Mouse (Mus musculus) forebrain, embryonic 16.5 days (tissue): ENCODE data around the gene Hacd2. TPM values are rescaled to one million over a fixed set of nuclear protein-coding genes. Genes with fewer than 3 reads are reported as not detected.

Experiments used
- ATAC-seq: fragments of 200-750 bp; cut with Nextera tagmentation; 2 replicates; pipeline ENCODE4 v1.8.0; 2017; ENCODE audit warnings: mild to moderate bottlenecking, moderate library complexity
- H3K27ac ChIP-seq: fragments of 300-500 bp; sonication (generic); 2 replicates; pipeline ENCODE4 v1.5.1; 2014; ENCODE audit warnings: low read length, control low read depth
- H3K27me3 ChIP-seq: fragments of 300-500 bp; sonication (generic); replicated peaks from 2 replicates; pipeline ENCODE4 v1.6.1; 2014; ENCODE audit warnings: low read length; ENCODE audit not compliant: control insufficient read depth, insufficient read depth
- H3K36me3 ChIP-seq: fragments of 300-500 bp; sonication (generic); 2 replicates; pipeline ENCODE4 v1.6.1; 2014; ENCODE audit not compliant: control insufficient read depth, insufficient read depth
- H3K4me1 ChIP-seq: fragments of 300-500 bp; sonication (generic); replicated peaks from 2 replicates; pipeline ENCODE4 v1.6.1; 2014; ENCODE audit warnings: low read length; ENCODE audit not compliant: control insufficient read depth, insufficient read depth
- H3K4me2 ChIP-seq: fragments of 300-500 bp; sonication (generic); 2 replicates; pipeline ENCODE4 v1.6.1; 2014; ENCODE audit warnings: mild to moderate bottlenecking, low read length, control low read depth
- H3K4me3 ChIP-seq: fragments of 300-500 bp; sonication (generic); replicated peaks from 2 replicates; pipeline ENCODE4 v1.5.1; 2014; ENCODE audit warnings: mild to moderate bottlenecking, low read length, control low read depth
- H3K9ac ChIP-seq: fragments of 300-500 bp; sonication (generic); replicated peaks from 2 replicates; pipeline ENCODE4 v1.6.1; 2014; ENCODE audit warnings: low read depth, low read length, control low read depth
- H3K9me3 ChIP-seq: fragments of 300-500 bp; sonication (generic); 2 replicates; pipeline ENCODE4 v1.6.1; 2016; ENCODE audit warnings: low read length; ENCODE audit not compliant: control insufficient read depth
- WGBS: fragments of 180-500 bp; shearing (Covaris S2); extraction: QIAGEN DNeasy Blood & Tissue Kit; methylation state at CpG from one replicate; pipeline ENCODE4 v1.1.7; 2014; 5-methylcytosine and 5-hydroxymethylcytosine counted together
- polyA plus RNA-seq: library from polyadenylated mRNA; unstranded; fragments of >200 nt; fragmentation: Nextera tagmentation; extraction: Ambion mirVana; gene quantifications from 2 replicates; pipeline ENCODE4 v1.2.1, GENCODE M21; 2015

The Hacd2 gene
- polyA plus RNA-seq, 1 experiment from 2014 or later = 39.8 TPM

DNA sequence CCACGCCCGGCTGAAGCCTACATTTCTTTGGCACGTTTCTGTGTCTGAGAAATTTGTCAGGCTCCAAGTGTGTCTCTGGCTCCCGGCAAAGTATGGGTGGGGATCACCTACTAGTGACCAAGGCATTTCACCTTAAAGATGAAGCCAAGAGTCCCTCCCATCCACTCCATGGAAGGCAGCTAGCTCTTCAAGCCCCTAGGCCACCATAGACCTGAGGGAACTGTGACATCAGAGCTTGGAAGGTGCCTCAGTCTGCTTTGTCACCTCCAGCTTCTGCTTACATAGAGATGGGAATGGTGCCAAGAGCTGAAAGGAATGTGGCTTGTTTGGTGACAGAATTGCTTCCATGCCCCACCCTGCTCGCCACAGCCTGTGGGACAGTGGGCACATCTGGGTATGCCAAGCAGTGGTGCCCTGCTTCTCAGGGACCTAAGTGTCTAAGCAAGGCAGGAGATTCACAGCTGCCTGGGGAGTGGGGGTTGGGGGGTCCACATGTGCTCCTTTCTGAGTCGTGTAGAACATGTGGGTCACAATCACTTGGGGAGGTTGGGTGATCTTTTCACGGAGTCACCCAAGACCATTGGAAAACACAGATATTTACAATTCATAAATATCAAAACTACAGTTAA is 94.2 kb downstream of the Hacd2 start:
- Histone ChIP-seq H3K4me2 (no peak overlapping the region), H3K36me3 (no peaks in the 10 kb centered on the region), H3K9ac (no peak overlapping the region), H3K4me1 (no peaks in the 10 kb centered on the region), H3K4me3 (no peak overlapping the region), H3K27ac (no peak overlapping the region), H3K9me3 (no peaks in the 10 kb centered on the region), H3K27me3 (no peaks in the 10 kb centered on the region)
- no peak for ATAC-seq
- WGBS = 80% methylated on average over 7 of the region's 7 CpGs

DNA sequence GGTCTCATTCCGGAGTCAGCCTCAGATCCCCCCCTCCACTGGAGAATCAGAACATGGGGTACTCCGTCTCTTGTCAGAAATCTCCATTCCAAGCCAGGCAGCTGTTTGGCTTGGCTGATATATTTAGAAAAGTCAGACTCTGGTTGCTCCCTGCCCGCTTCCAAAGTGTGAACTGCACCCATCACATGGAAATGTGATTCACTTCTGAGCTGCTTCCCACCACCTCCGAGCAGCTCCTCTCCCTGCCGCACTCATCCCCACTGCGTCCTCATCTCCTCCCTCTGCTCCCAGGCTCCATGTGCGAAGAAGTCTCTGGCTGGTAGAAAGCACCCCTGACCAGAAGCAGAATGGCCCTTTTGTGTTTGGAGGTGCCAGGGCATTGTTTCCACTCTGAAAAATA is 95.2 kb downstream of the Hacd2 start:
- no peak overlapping the region for H3K4me2 ChIP-seq
- H3K9me3 ChIP-seq = no peaks in the 10 kb centered on the region
- H3K36me3 ChIP-seq = no peaks in the 10 kb centered on the region
- H3K4me1 ChIP-seq = no peaks in the 10 kb centered on the region
- WGBS = 60% methylated on average over 7 of the region's 7 CpGs
- H3K27me3 ChIP-seq = no peaks in the 10 kb centered on the region
- H3K9ac ChIP-seq = no peak overlapping the region
- no peak overlapping the region for H3K27ac ChIP-seq
- H3K4me3 ChIP-seq = no peak overlapping the region
- no peak for ATAC-seq

DNA sequence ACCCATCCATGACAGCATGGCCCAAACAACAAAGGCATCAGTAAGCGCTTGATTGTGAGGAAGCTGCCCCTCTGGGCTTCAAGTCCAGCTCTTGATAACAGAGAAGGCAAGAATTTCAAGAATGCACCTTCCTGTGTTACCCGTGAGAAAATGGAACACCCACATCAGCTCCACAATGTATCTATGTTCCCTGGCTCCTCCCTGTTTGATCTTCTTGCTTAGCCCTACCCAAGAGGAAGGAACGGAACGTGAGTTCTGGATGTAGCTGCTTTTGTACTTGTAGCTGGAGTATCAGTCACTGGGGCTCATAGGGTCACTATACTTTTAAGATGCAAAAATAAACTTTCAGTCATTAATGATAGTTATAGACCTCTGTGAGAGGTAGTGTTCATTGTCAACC is 98.4 kb downstream of the Hacd2 start:
- ATAC-seq = no peak
- Histone ChIP-seq H3K27ac (no peak overlapping the region), H3K36me3 (no peaks in the 10 kb centered on the region), H3K9ac (no peak overlapping the region), H3K9me3 (no peaks in the 10 kb centered on the region), H3K4me1 (no peaks in the 10 kb centered on the region), H3K27me3 (no peaks in the 10 kb centered on the region), H3K4me2 (no peak overlapping the region), H3K4me3 (no peak overlapping the region)
- 79% methylated on average over 4 of the region's 4 CpGs for WGBS

GRCm38 (mm10) chr16:35127270-35127669 is 105.0 kb downstream of the Hacd2 start:
- H3K4me3 ChIP-seq = no peak overlapping the region
- WGBS = 88% methylated on average over 5 of the region's 5 CpGs
- no peaks in the 10 kb centered on the region for H3K27me3 ChIP-seq
- no peaks in the 10 kb centered on the region for H3K9me3 ChIP-seq
- ATAC-seq = no peak
- H3K4me2 ChIP-seq = no peak overlapping the region
- no peak overlapping the region for H3K9ac ChIP-seq
- no peaks in the 10 kb centered on the region for H3K4me1 ChIP-seq
- H3K36me3 ChIP-seq = no peaks in the 10 kb centered on the region
- H3K27ac ChIP-seq = no peak overlapping the region

DNA sequence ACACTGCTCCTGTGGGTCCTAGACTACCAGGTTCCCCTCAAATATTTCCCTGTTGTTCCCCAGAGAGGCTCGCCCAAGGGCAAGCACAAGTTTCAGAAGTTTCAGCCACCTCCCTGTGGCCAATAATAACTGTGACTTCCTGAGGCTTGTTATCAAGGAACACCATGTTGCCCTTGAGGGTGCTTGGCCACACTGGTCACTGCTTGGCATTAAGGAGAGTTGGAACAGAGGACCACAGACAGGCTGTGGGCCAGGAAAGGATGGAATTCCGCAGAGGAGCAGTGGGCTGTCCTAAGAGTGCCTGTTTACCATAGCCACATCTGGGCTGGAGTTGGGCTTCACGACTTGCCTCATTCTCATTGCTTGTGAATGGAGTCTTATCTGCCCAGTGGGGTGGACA is 107.9 kb downstream of the Hacd2 start:
- Histone ChIP-seq H3K36me3 (no peaks in the 10 kb centered on the region), H3K4me2 (no peak overlapping the region), H3K9me3 (no peaks in the 10 kb centered on the region), H3K9ac (no peak overlapping the region), H3K4me3 (no peak overlapping the region), H3K27me3 (no peaks in the 10 kb centered on the region), H3K27ac (no peak overlapping the region), H3K4me1 (no peaks in the 10 kb centered on the region)
- WGBS = 75% methylated on average over 3 of the region's 3 CpGs
- ATAC-seq = no peak

DNA sequence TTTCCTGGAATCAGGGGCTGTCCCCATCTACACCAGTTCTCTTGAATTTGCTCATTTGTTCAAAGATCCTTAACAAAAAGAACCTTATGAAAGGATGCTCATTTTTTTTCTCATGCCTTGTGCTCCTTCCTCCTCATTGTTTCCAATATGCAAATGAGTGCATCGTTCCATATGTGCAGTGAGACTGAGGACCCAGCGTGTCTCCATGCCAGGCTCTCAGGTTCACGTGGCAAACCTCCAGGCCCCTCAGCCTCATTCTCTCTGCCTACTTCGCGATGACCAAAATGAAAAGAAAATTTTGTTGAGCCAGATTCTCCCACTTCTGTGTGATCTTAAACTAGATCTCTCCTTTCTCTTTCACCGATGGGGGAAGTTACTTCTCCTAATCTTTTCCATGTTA is 117.2 kb downstream of the Hacd2 start:
- Histone ChIP-seq H3K27me3 (no peaks in the 10 kb centered on the region), H3K9me3 (no peaks in the 10 kb centered on the region), H3K27ac (peak overlapping the region; percentile 32; the same call in 1 of the 2 replicates), H3K4me1 (peaks cover 17% of the 10 kb centered on the region), H3K36me3 (no peaks in the 10 kb centered on the region), H3K4me3 (no peak overlapping the region), H3K4me2 (peak overlapping the region; percentile 13; the same call in 1 of the 2 replicates), H3K9ac (no peak overlapping the region)
- WGBS = 20% methylated on average over 6 of the region's 6 CpGs
- peak; percentile 45 for ATAC-seq

GRCm38 (mm10) chr16:35139873-35140619 is 117.8 kb downstream of the Hacd2 start:
- no peaks in the 10 kb centered on the region for H3K36me3 ChIP-seq
- peak; percentile 72 for ATAC-seq
- 0 out of 2 replicates have a peak overlapping the region, but pooled peaks have one; percentile 1 for H3K9ac ChIP-seq
- no peak overlapping the region; the same call in 1 of the 2 replicates for H3K27ac ChIP-seq
- no peaks in the 10 kb centered on the region for H3K27me3 ChIP-seq
- no peaks in the 10 kb centered on the region for H3K9me3 ChIP-seq
- H3K4me2 ChIP-seq = peak overlapping the region; percentile 13; the same call in 1 of the 2 replicates
- no peak overlapping the region for H3K4me3 ChIP-seq
- 12% methylated on average over 11 of the region's 11 CpGs for WGBS
- H3K4me1 ChIP-seq = peaks cover 17% of the 10 kb centered on the region

- peaks cover 17% of the 10 kb centered on the region for H3K4me1 ChIP-seq
- no peak overlapping the region for H3K4me2 ChIP-seq
- H3K27ac ChIP-seq = no peak overlapping the region
- no peaks in the 10 kb centered on the region for H3K9me3 ChIP-seq
- H3K27me3 ChIP-seq = no peaks in the 10 kb centered on the region
- no peaks in the 10 kb centered on the region for H3K36me3 ChIP-seq
- 23% methylated on average over 9 of the region's 9 CpGs for WGBS
- 0 out of 2 replicates have a peak overlapping the region, but pooled peaks have one; percentile 1 for H3K9ac ChIP-seq
- H3K4me3 ChIP-seq = no peak overlapping the region
- no peak for ATAC-seq
Observed at GRCm38 (mm10) chr16:35140620-35140975, 118.4 kb downstream of the Hacd2 start.

GRCm38 (mm10) chr16:35141839-35142238 is 119.6 kb downstream of the Hacd2 start:
- H3K9me3 ChIP-seq = no peaks in the 10 kb centered on the region
- no peak overlapping the region for H3K27ac ChIP-seq
- H3K36me3 ChIP-seq = no peaks in the 10 kb centered on the region
- H3K4me2 ChIP-seq = no peak overlapping the region
- H3K4me1 ChIP-seq = peaks cover 17% of the 10 kb centered on the region
- H3K4me3 ChIP-seq = no peak overlapping the region
- H3K27me3 ChIP-seq = no peaks in the 10 kb centered on the region
- WGBS = 54% methylated on average over 8 of the region's 8 CpGs
- no peak overlapping the region for H3K9ac ChIP-seq
- ATAC-seq = no peak
